Mouse (Mus musculus) embryonic fibroblast, embryonic 13.5 days (primary cell): Measurements from ENCODE around the gene Pigv.

Experiments
- CTCF ChIP-seq: IDR thresholded peaks from 2 replicates; pipeline ENCODE4 v1.5.1; 2011; ENCODE audit warnings: mild to moderate bottlenecking, control low read depth, low read length, moderate library complexity, borderline replicate concordance; ENCODE audit not compliant: insufficient read depth
- POLR2A ChIP-seq: IDR thresholded peaks from 2 replicates; pipeline ENCODE4 v1.6.1; 2011; ENCODE audit warnings: low read depth, mild to moderate bottlenecking, control low read depth, low read length, moderate library complexity

- TF ChIP-seq POLR2A (no peak; the same call in 1 of the 2 replicates), CTCF (no peak)
Observed at GRCm38 (mm10) chr4:133632483-133633327, 39.7 kb downstream of the Pigv start.
